Mouse (Mus musculus) intestine, embryonic 14.5 days (tissue): ENCODE measurements around the gene Trim17. TPM values are rescaled to one million over a fixed set of nuclear protein-coding genes. Genes with fewer than 3 reads are reported as not detected.

Source experiments
- ATAC-seq: fragments of 200-750 bp; cut with Nextera tagmentation; replicated peaks from 2 replicates; pipeline ENCODE4 v1.8.0; 2017; ENCODE audit warnings: low read depth, moderate number of reproducible peaks, moderate TSS enrichment, moderate library complexity; ENCODE audit not compliant: low FRiP score, low TSS enrichment
- DNase-seq: peaks from one replicate; pipeline ENCODE4 v3.0.0-alpha.2; 2018; ENCODE audit warnings: low spot score
- H3K27ac ChIP-seq: fragments of 300-500 bp; sonication (generic); 2 replicates; pipeline ENCODE4 v1.5.1; 2014; ENCODE audit warnings: low read depth, mild to moderate bottlenecking, control low read depth
- H3K27me3 ChIP-seq: fragments of 300-500 bp; sonication (generic); replicated peaks from 2 replicates; pipeline ENCODE4 v1.6.1; 2014; ENCODE audit warnings: low read length, control low read depth; ENCODE audit not compliant: control insufficient read depth, insufficient read depth
- H3K36me3 ChIP-seq: fragments of 300-500 bp; sonication (generic); 2 replicates; pipeline ENCODE4 v1.6.1; 2014; ENCODE audit warnings: low read length, control low read depth; ENCODE audit not compliant: control insufficient read depth, insufficient read depth
- H3K4me1 ChIP-seq: fragments of 300-500 bp; sonication (generic); replicated peaks from 2 replicates; pipeline ENCODE4 v1.6.1; 2014; ENCODE audit warnings: low read length, control low read depth, mixed read lengths; ENCODE audit not compliant: control insufficient read depth, insufficient read depth
- H3K4me2 ChIP-seq: fragments of 300-500 bp; sonication (generic); 2 replicates; pipeline ENCODE4 v1.6.1; 2014; ENCODE audit warnings: low read length
- H3K4me3 ChIP-seq: fragments of 300-500 bp; sonication (generic); 2 replicates; pipeline ENCODE4 v1.5.1; 2014; ENCODE audit warnings: low read depth, low read length, control low read depth, mixed read lengths
- H3K9ac ChIP-seq: fragments of 300-500 bp; sonication (generic); 2 replicates; pipeline ENCODE4 v1.6.1; 2014; ENCODE audit warnings: mild to moderate bottlenecking, low read length
- H3K9me3 ChIP-seq: fragments of 300-500 bp; sonication (generic); 2 replicates; pipeline ENCODE4 v1.6.1; 2016; ENCODE audit warnings: low read length, control low read depth; ENCODE audit not compliant: control insufficient read depth
- WGBS: fragments of 180-500 bp; shearing (Covaris S2); extraction: QIAGEN DNeasy Blood & Tissue Kit; methylation state at CpG from one replicate; pipeline ENCODE4 v1.1.7; 2014; 5-methylcytosine and 5-hydroxymethylcytosine counted together
- polyA plus RNA-seq: library from polyadenylated mRNA; unstranded; fragments of >200 nt; fragmentation: Nextera tagmentation; extraction: Ambion mirVana; gene quantifications from 2 replicates; pipeline ENCODE4 v1.2.1, GENCODE M21; 2014

Trim17 gene
- polyA plus RNA-seq, result 0.24 and 0.28 TPM in 2 replicates

- H3K27ac ChIP-seq, result peak within 1 kb of the TSS; percentile 100
- peak within 1 kb of the TSS; percentile 95 for H3K9ac ChIP-seq
- no peaks in the 10 kb centered on the region for H3K9me3 ChIP-seq
- H3K27me3 ChIP-seq, result no peaks in the 10 kb centered on the region
- H3K36me3 ChIP-seq, result peaks cover 19% of the 10 kb centered on the region
- under 1% methylated on average over 49 of the region's 49 CpGs for WGBS
- peak; percentile 91 for ATAC-seq
- peaks cover 26% of the 10 kb centered on the region for H3K4me1 ChIP-seq
- H3K4me3 ChIP-seq, result peak within 1 kb of the TSS; percentile 80
- peak within 1 kb of the TSS; percentile 94 for H3K4me2 ChIP-seq
- peak; percentile 94 for DNase-seq
Observed at GRCm38 (mm10) chr11:58954420-58955142, at the start of gene Trim17, which contains the start of gene Hist3h2a. Gene Trim17, plus strand, starts transcription at chr11:58954685. Gene Hist3h2a, plus strand, starts transcription at chr11:58954685.

GRCm38 (mm10) chr11:58904838-58905237, 49.6 kb upstream of the Trim17 start:
- ATAC-seq (no peak), DNase-seq (no peak)
- no peak overlapping the region for H3K4me3 ChIP-seq

GRCm38 (mm10) chr11:58913776-58914175, 40.7 kb upstream of the Trim17 start:
- no peak for DNase-seq
- WGBS, result 53% methylated on average over 1 of the region's 1 CpGs

More at GRCm38 (mm10) chr11:58904838-58905237, 49.6 kb upstream of the Trim17 start:
- no peaks in the 10 kb centered on the region for H3K9me3 ChIP-seq
- no peak overlapping the region for H3K27ac ChIP-seq
- H3K27me3 ChIP-seq, result no peaks in the 10 kb centered on the region
- H3K9ac ChIP-seq, result no peak overlapping the region
- peaks cover 7% of the 10 kb centered on the region; the same call in 1 of the 2 replicates for H3K4me1 ChIP-seq
- H3K36me3 ChIP-seq, result peaks cover 23% of the 10 kb centered on the region
- H3K4me2 ChIP-seq, result peak overlapping the region; percentile 81; the same call in 1 of the 2 replicates
- 53% methylated on average over 6 of the region's 6 CpGs for whole genome bisulfite sequencing

GRCm38 (mm10) chr11:58914461-58915028, 39.9 kb upstream of the Trim17 start:
- Histone ChIP-seq H3K9ac (peak overlapping the region; percentile 35), H3K4me2 (peak overlapping the region; percentile 61), H3K27ac (no peak overlapping the region), H3K4me3 (peak overlapping the region; percentile 30), H3K36me3 (no peaks in the 10 kb centered on the region), H3K9me3 (no peaks in the 10 kb centered on the region), H3K4me1 (no peaks in the 10 kb centered on the region), H3K27me3 (no peaks in the 10 kb centered on the region)
- DNase-seq, result peak; percentile 79
- 0 out of 2 replicates have a peak, but pooled peaks have one; percentile 8 for ATAC-seq
- WGBS, result 17% methylated on average over 17 of the region's 17 CpGs

More at GRCm38 (mm10) chr11:58913776-58914175, 40.7 kb upstream of the Trim17 start:
- no peak overlapping the region for H3K4me3 ChIP-seq
- no peak for ATAC-seq
- no peaks in the 10 kb centered on the region for H3K4me1 ChIP-seq
- H3K9ac ChIP-seq, result no peak overlapping the region
- no peak overlapping the region for H3K27ac ChIP-seq
- no peaks in the 10 kb centered on the region for H3K9me3 ChIP-seq
- H3K4me2 ChIP-seq, result no peak overlapping the region
- H3K27me3 ChIP-seq, result no peaks in the 10 kb centered on the region
- no peaks in the 10 kb centered on the region for H3K36me3 ChIP-seq

GRCm38 (mm10) chr11:58916879-58917744, 37.4 kb upstream of the Trim17 start:
- ATAC-seq, result no peak
- Histone ChIP-seq H3K4me1 (no peaks in the 10 kb centered on the region), H3K4me2 (no peak overlapping the region), H3K27ac (no peak overlapping the region), H3K36me3 (no peaks in the 10 kb centered on the region), H3K9ac (no peak overlapping the region), H3K4me3 (no peak overlapping the region), H3K9me3 (no peaks in the 10 kb centered on the region), H3K27me3 (no peaks in the 10 kb centered on the region)
- DNase-seq, result no peak
- 59% methylated on average over 14 of the region's 14 CpGs for WGBS

- Histone ChIP-seq H3K4me1 (no peaks in the 10 kb centered on the region), H3K9me3 (no peaks in the 10 kb centered on the region), H3K36me3 (no peaks in the 10 kb centered on the region), H3K4me2 (no peak within 1 kb of the TSS), H3K9ac (no peak within 1 kb of the TSS), H3K27ac (no peak within 1 kb of the TSS), H3K4me3 (no peak within 1 kb of the TSS), H3K27me3 (no peaks in the 10 kb centered on the region)
- DNase-seq, result no peak
- no peak for ATAC-seq
- WGBS, result 85% methylated on average over 12 of the region's 12 CpGs
Observed at GRCm38 (mm10) chr11:58917745-58918366, 36.6 kb upstream of the Trim17 start, which contains the start of gene Btnl10. Gene Btnl10, plus strand, starts transcription at chr11:58917908.

GRCm38 (mm10) chr11:58918759-58919158, 35.7 kb upstream of the Trim17 start:
- Histone ChIP-seq H3K27ac (no peak overlapping the region), H3K36me3 (no peaks in the 10 kb centered on the region), H3K4me3 (no peak overlapping the region), H3K9me3 (no peaks in the 10 kb centered on the region), H3K27me3 (no peaks in the 10 kb centered on the region), H3K4me2 (no peak overlapping the region), H3K4me1 (no peaks in the 10 kb centered on the region), H3K9ac (no peak overlapping the region)
- WGBS, result 73% methylated on average over 5 of the region's 5 CpGs
- DNase-seq (no peak), ATAC-seq (no peak)

- H3K4me3 ChIP-seq, result no peak overlapping the region
- 79% methylated on average over 9 of the region's 9 CpGs for WGBS
- H3K9me3 ChIP-seq, result no peaks in the 10 kb centered on the region
- H3K9ac ChIP-seq, result no peak overlapping the region
- H3K4me2 ChIP-seq, result no peak overlapping the region
- no peaks in the 10 kb centered on the region for H3K4me1 ChIP-seq
- no peaks in the 10 kb centered on the region for H3K36me3 ChIP-seq
- no peak for DNase-seq
- no peak overlapping the region for H3K27ac ChIP-seq
- H3K27me3 ChIP-seq, result no peaks in the 10 kb centered on the region
- no peak for ATAC-seq
Observed at GRCm38 (mm10) chr11:58922420-58922819, 32.1 kb upstream of the Trim17 start.
